Mouse (Mus musculus) intestine, embryonic 14.5 days (tissue): ENCODE results near the gene Pcsk2. TPM values are rescaled to one million over a fixed set of nuclear protein-coding genes. Genes with fewer than 3 reads are reported as not detected.

ENCODE experiments used
- ATAC-seq: fragments of 200-750 bp; cut with Nextera tagmentation; replicated peaks from 2 replicates; pipeline ENCODE4 v1.8.0; 2017; ENCODE audit warnings: low read depth, moderate number of reproducible peaks, moderate TSS enrichment, moderate library complexity; ENCODE audit not compliant: low FRiP score, low TSS enrichment
- DNase-seq: peaks from one replicate; pipeline ENCODE4 v3.0.0-alpha.2; 2018; ENCODE audit warnings: low spot score
- H3K27ac ChIP-seq: fragments of 300-500 bp; sonication (generic); 2 replicates; pipeline ENCODE4 v1.5.1; 2014; ENCODE audit warnings: low read depth, mild to moderate bottlenecking, control low read depth
- H3K27me3 ChIP-seq: fragments of 300-500 bp; sonication (generic); replicated peaks from 2 replicates; pipeline ENCODE4 v1.6.1; 2014; ENCODE audit warnings: low read length, control low read depth; ENCODE audit not compliant: control insufficient read depth, insufficient read depth
- H3K36me3 ChIP-seq: fragments of 300-500 bp; sonication (generic); 2 replicates; pipeline ENCODE4 v1.6.1; 2014; ENCODE audit warnings: low read length, control low read depth; ENCODE audit not compliant: control insufficient read depth, insufficient read depth
- H3K4me1 ChIP-seq: fragments of 300-500 bp; sonication (generic); replicated peaks from 2 replicates; pipeline ENCODE4 v1.6.1; 2014; ENCODE audit warnings: low read length, control low read depth, mixed read lengths; ENCODE audit not compliant: control insufficient read depth, insufficient read depth
- H3K4me2 ChIP-seq: fragments of 300-500 bp; sonication (generic); 2 replicates; pipeline ENCODE4 v1.6.1; 2014; ENCODE audit warnings: low read length
- H3K4me3 ChIP-seq: fragments of 300-500 bp; sonication (generic); 2 replicates; pipeline ENCODE4 v1.5.1; 2014; ENCODE audit warnings: low read depth, low read length, control low read depth, mixed read lengths
- H3K9ac ChIP-seq: fragments of 300-500 bp; sonication (generic); 2 replicates; pipeline ENCODE4 v1.6.1; 2014; ENCODE audit warnings: mild to moderate bottlenecking, low read length
- H3K9me3 ChIP-seq: fragments of 300-500 bp; sonication (generic); 2 replicates; pipeline ENCODE4 v1.6.1; 2016; ENCODE audit warnings: low read length, control low read depth; ENCODE audit not compliant: control insufficient read depth
- whole genome bisulfite sequencing: fragments of 180-500 bp; shearing (Covaris S2); extraction: QIAGEN DNeasy Blood & Tissue Kit; methylation state at CpG from one replicate; pipeline ENCODE4 v1.1.7; 2014; 5-methylcytosine and 5-hydroxymethylcytosine counted together
- polyA plus RNA-seq: library from polyadenylated mRNA; unstranded; fragments of >200 nt; fragmentation: Nextera tagmentation; extraction: Ambion mirVana; gene quantifications from 2 replicates; pipeline ENCODE4 v1.2.1, GENCODE M21; 2014

Pcsk2 gene
- polyA plus RNA-seq = 0.36 and 1.7 TPM in 2 replicates

GRCm38 (mm10) chr2:143545758-143546246 lies at the start of gene Pcsk2:
TSS of gene Pcsk2 (plus strand) at chr2:143546156.
- Histone ChIP-seq H3K4me1 (no peaks in the 10 kb centered on the region), H3K4me2 (peak within 1 kb of the TSS; percentile 64), H3K27ac (no peak within 1 kb of the TSS), H3K9me3 (no peaks in the 10 kb centered on the region), H3K9ac (peak within 1 kb of the TSS; percentile 25; the same call in 1 of the 2 replicates), H3K27me3 (peaks cover 38% of the 10 kb centered on the region), H3K4me3 (peak within 1 kb of the TSS; percentile 42), H3K36me3 (no peaks in the 10 kb centered on the region)
- 0% methylated on average over 14 of the region's 51 CpGs for WGBS
- DNase-seq (peak; percentile 79), ATAC-seq (peak; percentile 89)

GRCm38 (mm10) chr2:143500845-143501244 lies 45.1 kb upstream of the Pcsk2 start:
- H3K27ac ChIP-seq = no peak overlapping the region
- 91% methylated on average over 9 of the region's 9 CpGs for WGBS
- H3K9me3 ChIP-seq = no peaks in the 10 kb centered on the region
- no peak overlapping the region for H3K4me2 ChIP-seq
- H3K9ac ChIP-seq = no peak overlapping the region
- no peaks in the 10 kb centered on the region for H3K27me3 ChIP-seq
- no peak overlapping the region for H3K4me3 ChIP-seq
- ATAC-seq (no peak), DNase-seq (no peak)
- no peaks in the 10 kb centered on the region for H3K36me3 ChIP-seq
- H3K4me1 ChIP-seq = no peaks in the 10 kb centered on the region

GRCm38 (mm10) chr2:143501760-143502159 lies 44.2 kb upstream of the Pcsk2 start:
- Histone ChIP-seq H3K4me1 (no peaks in the 10 kb centered on the region), H3K9ac (no peak overlapping the region), H3K4me2 (no peak overlapping the region), H3K9me3 (no peaks in the 10 kb centered on the region), H3K36me3 (no peaks in the 10 kb centered on the region), H3K27me3 (no peaks in the 10 kb centered on the region), H3K27ac (no peak overlapping the region), H3K4me3 (no peak overlapping the region)
- no peak for ATAC-seq
- DNase-seq = no peak
- WGBS = 59% methylated on average over 5 of the region's 5 CpGs

DNA sequence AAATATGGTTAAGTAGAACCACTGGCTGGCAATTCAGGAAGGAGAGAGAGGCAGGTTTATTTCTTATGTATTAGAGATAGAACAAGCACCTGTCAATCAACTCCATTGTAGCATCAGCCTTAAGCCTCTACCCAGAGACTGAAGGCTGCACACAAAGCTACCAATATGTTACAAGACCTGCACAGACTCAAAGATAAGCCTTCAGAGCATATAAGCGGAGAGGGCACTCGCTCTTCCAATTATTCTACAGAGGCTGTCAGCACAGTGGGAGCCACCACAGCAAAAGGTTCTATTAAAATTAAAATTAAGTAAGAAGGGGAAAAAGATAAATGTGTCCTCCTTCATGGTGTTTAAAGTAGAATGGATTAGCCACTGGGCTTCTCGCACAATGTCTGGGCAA lies 43.8 kb upstream of the Pcsk2 start:
- no peaks in the 10 kb centered on the region for H3K9me3 ChIP-seq

GRCm38 (mm10) chr2:143536485-143536884 lies 9.5 kb upstream of the Pcsk2 start:
- Histone ChIP-seq H3K27me3 (no peaks in the 10 kb centered on the region), H3K4me1 (no peaks in the 10 kb centered on the region), H3K27ac (no peak overlapping the region), H3K36me3 (no peaks in the 10 kb centered on the region), H3K9ac (no peak overlapping the region), H3K4me3 (no peak overlapping the region), H3K9me3 (no peaks in the 10 kb centered on the region), H3K4me2 (no peak overlapping the region)
- DNase-seq = peak; percentile 81
- WGBS = 10% methylated on average over 3 of the region's 3 CpGs
- ATAC-seq = no peak

More for the DNA sequence above, 43.8 kb upstream of the Pcsk2 start:
- Histone ChIP-seq H3K27ac (no peak overlapping the region), H3K9ac (no peak overlapping the region), H3K36me3 (no peaks in the 10 kb centered on the region), H3K4me3 (no peak overlapping the region), H3K27me3 (no peaks in the 10 kb centered on the region), H3K4me1 (no peaks in the 10 kb centered on the region), H3K4me2 (no peak overlapping the region)
- 80% methylated on average over 3 of the region's 3 CpGs for WGBS
- ATAC-seq = no peak
- no peak for DNase-seq

DNA sequence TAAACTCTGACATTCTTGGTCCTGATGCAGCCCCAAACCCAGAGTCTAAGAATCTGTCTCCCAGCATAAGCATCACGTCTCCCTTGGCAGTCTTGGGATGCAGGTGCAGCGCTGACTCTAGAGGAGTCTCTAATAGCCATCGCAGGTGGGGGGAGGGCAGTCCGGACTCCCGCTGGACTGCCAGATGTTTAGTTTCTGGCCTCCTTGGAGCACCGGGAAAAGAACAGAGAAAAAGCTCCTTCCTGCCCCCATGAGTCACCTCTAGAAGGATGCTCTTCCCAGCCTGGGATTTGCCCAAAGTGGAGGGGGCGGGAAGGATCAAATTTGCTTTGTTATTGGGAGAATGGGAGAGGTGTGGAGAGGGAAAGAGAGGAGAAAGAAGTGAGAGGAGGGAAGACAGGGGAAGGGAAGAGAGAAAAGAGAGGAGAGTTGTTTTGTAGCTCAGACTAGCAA lies 631 bp upstream of the Pcsk2 start:
- Histone ChIP-seq H3K4me2 (peak overlapping the region; percentile 64), H3K27me3 (peaks cover 38% of the 10 kb centered on the region), H3K9ac (peak overlapping the region; percentile 25; the same call in 1 of the 2 replicates), H3K27ac (no peak overlapping the region), H3K4me3 (peak overlapping the region; percentile 42), H3K4me1 (no peaks in the 10 kb centered on the region), H3K36me3 (no peaks in the 10 kb centered on the region), H3K9me3 (no peaks in the 10 kb centered on the region)
- DNase-seq = no peak
- ATAC-seq = peak; percentile 37; the same call in 1 of the 2 replicates
- 2% methylated on average over 7 of the region's 7 CpGs for WGBS

DNA sequence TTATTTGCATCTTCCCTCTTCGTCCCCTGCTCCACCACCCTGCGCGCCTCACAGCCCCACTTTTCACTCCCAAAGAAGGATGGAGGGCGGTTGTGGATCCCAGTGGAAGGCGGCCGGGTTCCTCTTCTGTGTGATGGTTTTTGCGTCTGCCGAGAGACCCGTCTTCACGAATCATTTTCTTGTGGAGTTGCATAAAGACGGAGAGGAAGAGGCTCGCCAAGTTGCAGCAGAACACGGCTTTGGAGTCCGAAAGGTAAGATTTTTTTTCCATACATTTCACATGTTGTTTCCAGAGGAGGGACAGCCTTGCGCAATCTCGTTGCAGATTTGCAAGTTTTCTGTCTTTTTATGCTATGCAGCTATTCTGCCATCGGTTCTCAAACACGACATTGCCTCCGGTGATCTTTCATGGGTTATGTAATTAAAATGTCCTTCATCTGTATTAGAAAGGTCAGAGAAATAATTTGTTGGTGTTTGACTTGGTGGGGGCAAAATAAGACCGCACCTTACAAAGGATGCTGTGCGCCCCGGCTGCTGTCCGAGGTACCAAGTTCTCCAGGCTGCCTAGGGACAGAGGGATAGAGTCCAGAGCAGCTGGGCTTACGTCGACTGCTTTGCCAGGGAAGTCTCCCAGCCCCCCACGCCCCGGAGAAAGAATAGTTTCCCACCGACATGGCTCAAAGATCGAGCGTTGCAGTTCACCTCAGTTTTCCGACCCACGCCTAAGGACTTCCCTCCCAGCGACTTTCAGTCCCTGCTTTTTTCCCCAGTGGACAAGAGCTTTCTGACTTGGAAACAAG lies 656 bp downstream of the Pcsk2 start:
- Histone ChIP-seq H3K4me3 (peak overlapping the region; percentile 42), H3K4me1 (no peaks in the 10 kb centered on the region), H3K27me3 (peaks cover 38% of the 10 kb centered on the region), H3K36me3 (no peaks in the 10 kb centered on the region), H3K27ac (no peak overlapping the region), H3K9ac (no peak overlapping the region), H3K4me2 (peak overlapping the region; percentile 64), H3K9me3 (no peaks in the 10 kb centered on the region)
- ATAC-seq = no peak
- peak; percentile 75 for DNase-seq
- 2% methylated on average over 33 of the region's 33 CpGs for WGBS

DNA sequence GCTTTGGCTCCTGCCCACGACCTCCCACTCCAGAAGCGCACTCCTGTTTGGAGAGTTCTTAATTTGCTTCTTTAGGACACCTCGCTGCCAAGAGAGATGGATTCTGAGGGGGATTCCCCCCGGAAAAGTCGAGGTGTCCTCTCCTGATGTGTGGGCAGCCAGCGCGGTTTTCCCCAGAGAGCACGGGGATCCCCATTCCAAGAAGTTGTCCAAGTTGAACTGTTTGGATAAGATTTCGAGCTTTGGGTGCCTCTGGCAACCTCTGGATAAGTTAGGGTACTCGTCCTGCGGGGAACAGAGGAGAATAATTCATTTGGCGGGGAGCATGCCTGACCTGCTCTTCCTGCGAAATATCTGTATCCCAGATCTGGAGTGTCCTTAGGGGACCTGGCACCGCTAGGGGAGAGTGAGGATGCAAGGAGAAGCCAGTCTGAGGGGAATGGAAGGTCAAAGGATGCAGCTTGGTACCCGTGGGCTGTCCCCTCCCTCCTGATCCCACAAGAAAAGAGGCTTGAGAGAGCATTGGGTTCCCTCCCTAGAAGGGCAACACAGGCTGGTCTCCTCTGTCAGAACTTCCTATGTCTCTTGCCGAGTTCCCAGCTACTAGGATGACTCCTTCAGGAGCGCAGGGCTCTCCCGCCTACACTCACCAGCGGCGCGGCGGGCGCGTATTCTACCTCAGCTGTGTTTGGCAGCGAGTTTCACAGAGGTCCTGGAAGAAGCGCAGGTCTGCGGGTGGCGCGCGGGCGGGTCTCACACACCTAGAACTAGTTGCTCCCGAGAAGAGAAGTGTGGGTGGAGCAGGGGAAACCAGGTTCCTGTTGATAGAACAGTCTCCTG lies 1.5 kb downstream of the Pcsk2 start:
- no peak overlapping the region for H3K4me2 ChIP-seq
- no peak overlapping the region for H3K27ac ChIP-seq
- DNase-seq (peak; percentile 50), ATAC-seq (no peak)
- no peaks in the 10 kb centered on the region for H3K9me3 ChIP-seq
- 1% methylated on average over 32 of the region's 32 CpGs for WGBS
- no peaks in the 10 kb centered on the region for H3K36me3 ChIP-seq
- H3K27me3 ChIP-seq = peaks cover 38% of the 10 kb centered on the region
- H3K4me1 ChIP-seq = no peaks in the 10 kb centered on the region
- no peak overlapping the region for H3K4me3 ChIP-seq
- H3K9ac ChIP-seq = no peak overlapping the region
